Mouse (Mus musculus): ENCODE results near the gene Nubp2.
A peak's percentile ranks its signal among the peaks of the same experiment; 100 is the strongest.

The Nubp2 gene

DNA sequence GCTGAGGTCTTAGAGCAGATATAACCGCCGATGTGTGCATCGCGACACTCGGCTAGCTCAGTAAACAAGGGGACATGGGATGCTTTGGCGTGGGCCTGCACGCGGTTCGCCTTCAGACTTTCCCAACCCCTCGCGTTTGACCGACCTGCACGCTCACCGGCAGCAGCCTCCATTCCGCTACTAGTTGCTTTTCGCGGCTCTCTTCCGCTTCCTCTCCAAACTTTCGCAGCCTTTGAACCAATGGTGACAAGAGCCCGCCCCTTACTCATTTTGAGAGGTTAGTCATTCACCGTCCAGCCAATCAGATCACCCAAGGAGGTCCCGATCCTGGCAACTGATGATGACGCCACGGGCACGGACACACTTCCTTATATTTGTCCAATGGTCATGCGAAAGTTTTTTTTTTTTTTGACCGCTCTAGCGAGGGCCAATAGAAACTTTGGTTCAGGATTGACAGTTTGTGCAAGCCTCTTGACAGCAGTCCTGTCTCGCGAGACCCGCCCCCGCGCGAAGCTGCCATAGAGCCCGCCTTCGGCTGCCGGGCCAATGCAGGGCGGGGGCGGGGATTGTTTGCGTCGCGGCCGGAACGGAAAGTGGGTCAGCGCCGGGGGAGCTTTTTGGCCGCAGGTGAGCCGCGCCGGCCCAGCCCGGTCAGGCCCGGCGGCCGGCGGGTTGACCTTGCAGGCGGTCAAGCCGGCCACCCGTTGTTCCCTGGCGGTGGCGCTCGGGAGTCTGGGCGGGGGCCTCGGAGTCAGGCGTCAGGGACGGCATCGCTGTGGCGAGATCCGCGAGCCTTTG lies at the start of gene Nubp2, which contains the start of gene Spsb3:
Gene Nubp2 (minus strand): TSS at position 216 of the 798 bp plus-strand sequence.
Gene Spsb3 (plus strand): TSS at position 510 of the 798 bp plus-strand sequence.
- peak; percentile 99 for DNase-seq (ENCODE audit: low read depth)

DNA sequence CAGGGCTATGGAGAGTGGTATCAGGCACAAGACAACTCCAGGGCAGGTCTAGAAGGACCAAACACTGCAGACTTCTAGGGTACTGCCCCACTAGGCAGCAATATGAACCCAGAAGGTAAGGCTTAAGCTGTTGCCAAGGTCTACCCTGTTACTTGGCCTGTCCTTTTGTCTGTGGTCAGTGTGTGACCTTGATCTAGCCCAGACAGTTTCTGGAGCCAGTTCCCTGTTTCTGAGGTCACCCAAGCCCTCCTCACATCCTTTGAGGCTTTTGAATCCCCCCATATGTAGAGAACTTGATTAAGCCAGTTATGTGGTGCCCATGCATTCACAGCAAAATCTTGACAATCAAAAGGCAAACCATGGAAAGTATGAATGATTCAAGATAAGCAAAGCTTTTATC lies 49.5 kb upstream of the Nubp2 start:
- peak; percentile 21 for DNase-seq (ENCODE audit: low read depth)

DNA sequence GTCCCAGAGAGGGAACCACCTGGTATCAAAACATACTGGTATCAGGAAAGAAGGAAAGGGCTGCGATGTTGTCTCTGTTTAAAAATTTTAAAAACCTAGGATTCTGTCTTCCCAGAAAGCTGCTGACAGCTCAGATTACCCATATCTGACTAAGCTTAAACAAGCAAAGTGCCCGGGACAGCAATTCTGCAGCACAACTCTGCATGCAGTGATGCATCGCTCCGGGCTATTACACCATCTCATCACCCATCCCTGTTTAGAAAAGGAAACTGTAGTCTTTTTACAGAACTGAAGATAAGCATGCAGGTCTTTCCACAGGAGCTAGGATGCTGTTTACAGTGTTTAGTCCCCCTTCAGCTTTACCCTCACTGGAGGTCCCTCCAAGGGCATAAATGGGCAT lies 48.8 kb upstream of the Nubp2 start:
- no peak for DNase-seq (ENCODE audit: low read depth)

- DNase-seq (ENCODE audit: low read depth) = no peak
Measured at GRCm38 (mm10) chr17:24933163-24933562, 47.0 kb upstream of the Nubp2 start.

DNA sequence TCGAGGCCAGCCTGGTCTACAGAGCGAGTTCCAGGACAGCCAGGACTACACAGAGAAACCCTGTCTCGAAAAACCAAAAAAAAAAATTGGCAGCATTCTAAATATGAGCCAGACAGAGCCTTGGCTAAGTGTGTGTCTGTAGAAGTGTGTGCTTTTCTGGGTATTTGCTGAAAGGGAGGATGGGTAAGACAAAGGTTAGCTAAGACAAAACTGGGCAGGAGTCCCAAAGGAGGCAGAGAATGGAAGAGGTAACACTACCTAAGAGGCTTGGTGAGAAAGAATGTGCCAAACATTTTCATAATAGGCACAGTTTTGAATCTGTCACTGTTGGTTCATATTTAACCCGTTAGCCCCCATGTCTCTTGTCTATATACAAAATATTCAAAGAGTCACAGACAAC lies 46.3 kb upstream of the Nubp2 start:
- DNase-seq (ENCODE audit: low read depth) = no peak

- no peak for DNase-seq (ENCODE audit: low read depth)
Measured at GRCm38 (mm10) chr17:24929506-24929905, 43.4 kb upstream of the Nubp2 start.

GRCm38 (mm10) chr17:24923246-24923645 lies 37.1 kb upstream of the Nubp2 start:
- DNase-seq (ENCODE audit: low read depth) = no peak

DNA sequence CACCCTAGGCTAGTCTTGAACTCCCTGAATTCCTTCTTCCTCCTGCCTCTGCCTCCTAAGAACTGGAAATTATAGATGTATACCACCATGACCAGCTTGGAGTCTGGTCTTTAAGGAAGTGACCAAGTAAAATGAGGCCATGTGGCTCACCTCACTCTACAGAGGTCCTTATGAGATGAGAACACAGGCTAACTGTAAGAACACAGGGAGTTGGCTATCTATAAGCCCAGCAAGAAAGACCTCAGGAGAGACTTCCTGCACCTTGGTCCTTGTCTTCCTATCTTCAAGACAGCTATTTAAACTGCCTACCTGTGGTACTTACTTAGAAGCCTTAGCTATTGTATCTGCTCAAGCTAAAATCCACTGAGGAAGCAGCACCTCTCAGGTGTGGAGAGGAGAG lies 27.8 kb upstream of the Nubp2 start:
- no peak for DNase-seq (ENCODE audit: low read depth)

GRCm38 (mm10) chr17:24907591-24907990 lies 21.4 kb upstream of the Nubp2 start:
- DNase-seq (ENCODE audit: low read depth) = no peak

DNA sequence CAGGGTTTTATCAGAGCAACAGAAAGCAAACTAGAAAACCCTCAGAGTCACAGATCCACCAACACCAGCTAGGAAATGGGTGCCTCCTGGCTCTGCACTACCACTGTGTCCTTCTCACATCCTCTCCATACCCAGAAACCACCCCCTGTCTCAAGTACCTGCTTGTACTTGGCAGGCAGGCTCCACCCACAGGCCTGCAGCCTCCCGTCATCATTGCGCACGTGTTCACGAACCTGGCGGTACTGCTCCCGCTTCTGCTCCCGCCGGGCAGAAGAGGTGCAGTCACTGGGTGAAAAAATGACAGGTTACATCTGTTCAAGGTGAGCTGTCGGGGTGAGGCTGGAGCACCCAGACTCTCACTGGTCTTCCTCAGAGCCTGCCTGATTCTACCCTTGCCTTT lies 17.6 kb upstream of the Nubp2 start:
- DNase-seq (ENCODE audit: low read depth) = no peak

- DNase-seq (ENCODE audit: low read depth) = peak; percentile 22
Measured at GRCm38 (mm10) chr17:24902671-24903474, 16.7 kb upstream of the Nubp2 start.

DNA sequence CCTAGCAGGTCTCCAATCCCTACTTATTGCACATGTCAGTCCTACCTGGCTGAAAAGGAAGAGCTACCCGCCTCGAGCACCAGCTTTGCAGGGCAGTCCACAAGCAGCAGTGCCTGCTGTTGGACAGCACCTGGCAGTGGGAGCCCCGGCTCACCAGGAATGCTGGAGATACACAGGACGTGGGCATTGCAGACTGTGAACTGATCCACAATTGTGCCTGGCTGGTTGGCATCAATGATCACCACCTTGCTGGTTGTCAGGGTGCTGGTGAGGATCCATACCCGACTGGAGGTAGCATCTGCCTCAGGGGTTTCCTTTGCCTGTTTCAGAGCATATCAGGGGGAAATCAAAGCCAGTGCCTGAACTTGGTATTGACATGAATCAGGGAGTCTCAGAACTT lies 16.0 kb upstream of the Nubp2 start:
- no peak for DNase-seq (ENCODE audit: low read depth)

DNA sequence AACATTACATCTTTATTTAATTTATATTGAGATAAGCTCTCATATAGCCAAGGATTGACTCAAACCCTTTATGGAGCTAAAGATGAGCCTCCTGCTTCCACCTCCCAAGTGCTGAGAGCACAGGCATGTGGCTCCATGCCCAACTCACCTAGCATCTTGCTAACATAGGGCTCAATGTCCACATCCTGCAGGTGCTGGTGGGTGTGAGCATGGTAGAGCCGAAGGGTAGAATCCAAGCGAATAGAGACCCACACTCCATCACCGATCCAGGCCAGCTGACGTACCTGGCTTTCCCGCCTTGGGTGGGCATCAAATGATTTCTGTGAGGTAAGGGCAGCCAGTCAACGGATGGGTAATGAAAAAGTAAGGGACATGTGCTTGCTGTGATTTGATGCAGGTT lies 13.9 kb upstream of the Nubp2 start:
- DNase-seq (ENCODE audit: low read depth) = no peak

DNA sequence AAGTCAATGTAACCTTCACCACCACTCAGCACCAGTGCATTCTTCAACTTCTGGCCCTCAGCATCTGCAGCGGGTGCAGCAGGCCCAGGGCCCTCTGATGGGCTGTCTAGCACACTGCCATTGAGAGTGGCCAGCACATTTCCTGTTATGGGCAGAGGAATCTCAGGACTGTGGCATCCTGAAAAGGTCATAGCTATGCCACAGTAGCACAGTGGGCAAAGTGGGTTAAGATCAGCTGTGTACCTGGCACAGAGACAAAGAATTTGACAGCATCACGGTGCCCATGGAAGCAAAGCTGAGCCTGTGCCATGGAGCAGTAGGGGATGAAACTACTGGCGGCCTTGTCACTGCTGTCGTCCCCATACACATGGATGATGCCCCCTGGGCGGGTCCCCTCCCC lies 13.0 kb upstream of the Nubp2 start:
- no peak for DNase-seq (ENCODE audit: low read depth)

DNA sequence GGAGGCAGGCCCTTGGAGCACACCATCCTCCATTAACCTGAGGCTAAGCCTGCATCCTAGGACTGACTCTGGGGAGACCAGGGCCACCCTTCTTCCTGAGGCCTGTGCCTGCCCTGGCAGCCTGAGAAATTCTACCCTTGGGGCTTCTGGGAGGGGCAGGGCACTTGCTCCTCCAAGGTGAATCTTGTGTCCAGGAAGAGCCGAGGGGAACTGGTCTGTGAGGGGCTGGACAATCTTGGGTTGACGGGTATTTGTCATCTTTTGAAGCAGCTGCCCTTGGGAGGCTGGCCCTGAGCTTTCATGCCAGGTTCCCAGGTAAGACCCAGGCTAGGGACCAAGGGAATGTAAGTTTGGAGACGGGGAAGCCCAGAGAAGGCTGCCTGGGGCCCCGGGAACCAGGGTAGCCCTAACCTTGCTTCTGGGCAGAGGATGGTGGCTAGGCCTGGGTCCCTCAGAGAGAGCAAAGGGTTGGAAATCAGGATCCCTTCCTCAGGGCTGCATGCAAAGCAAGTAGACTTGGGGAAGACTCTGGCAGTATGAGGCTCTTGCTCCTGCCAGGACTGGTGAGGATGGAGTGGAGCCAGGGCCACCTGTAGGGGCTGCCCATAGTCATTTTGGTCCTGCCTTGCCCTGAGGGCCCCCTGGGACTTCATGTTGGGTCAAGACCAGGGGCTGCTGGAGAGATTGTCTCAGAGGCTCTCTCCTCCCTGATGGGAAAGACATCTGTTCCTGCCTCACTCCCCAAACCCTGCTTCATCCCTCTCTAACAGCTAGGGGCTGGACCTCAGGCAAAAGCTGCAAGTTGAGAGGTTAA lies 12.1 kb upstream of the Nubp2 start:
- no peak for DNase-seq (ENCODE audit: low read depth)

- no peak for DNase-seq (ENCODE audit: low read depth)
Measured at GRCm38 (mm10) chr17:24897600-24897999, 11.5 kb upstream of the Nubp2 start.

GRCm38 (mm10) chr17:24896993-24897269 lies 10.8 kb upstream of the Nubp2 start:
- DNase-seq (ENCODE audit: low read depth) = no peak

DNA sequence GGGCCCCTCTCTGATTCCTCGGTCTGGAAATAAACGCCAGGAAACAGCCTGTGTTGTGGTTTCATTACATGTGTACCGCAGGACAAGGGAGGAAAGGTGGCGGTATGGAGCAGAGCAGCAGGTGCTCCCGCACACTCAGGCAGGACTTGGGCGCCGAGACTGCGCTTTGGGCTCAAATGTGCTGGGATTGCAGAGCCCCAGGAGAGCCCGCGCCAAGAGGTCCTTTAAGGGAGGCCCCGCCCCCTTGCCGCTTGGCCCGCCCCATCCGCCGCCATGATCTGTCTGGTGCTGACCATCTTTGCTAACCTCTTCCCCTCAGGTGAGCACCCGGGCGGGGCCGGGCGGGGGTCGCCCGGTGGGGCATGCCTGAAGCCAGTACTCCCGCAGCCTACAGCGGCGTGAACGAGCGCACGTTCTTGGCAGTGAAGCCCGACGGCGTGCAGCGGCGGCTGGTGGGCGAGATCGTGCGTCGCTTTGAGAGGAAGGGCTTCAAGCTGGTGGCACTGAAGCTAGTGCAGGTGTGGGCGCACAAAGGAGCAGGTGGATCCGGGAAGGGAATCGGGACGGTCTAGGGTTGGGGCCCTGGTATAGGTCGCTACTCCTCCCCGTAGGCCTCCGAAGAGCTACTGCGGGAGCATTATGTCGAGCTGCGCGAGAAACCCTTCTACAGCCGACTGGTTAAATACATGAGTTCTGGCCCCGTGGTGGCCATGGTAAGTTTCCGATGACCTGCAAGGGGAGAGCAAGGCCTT lies 10.3 kb upstream of the Nubp2 start, which contains the start of gene Nme3:
Gene Nme3 (plus strand): TSS at position 260 of the 752 bp plus-strand sequence.
- peak; percentile 86 for DNase-seq (ENCODE audit: low read depth)

GRCm38 (mm10) chr17:24895571-24896240 lies 9.6 kb upstream of the Nubp2 start:
- DNase-seq (ENCODE audit: low read depth) = no peak

- peak; percentile 91 for DNase-seq (ENCODE audit: low read depth)
Measured at GRCm38 (mm10) chr17:24894995-24895547, 8.9 kb upstream of the Nubp2 start, which contains the start of the genes Eme2 and Mrps34. Gene Eme2, minus strand, starts transcription at chr17:24895087. Gene Mrps34, plus strand, starts transcription at chr17:24895116.

Measured in induced T-regulatory cell, adult 2 months (primary cell).